Mouse (Mus musculus) retina, adult 2 months (tissue): ENCODE measurements around the gene Coa6.
A peak's percentile ranks its signal among the peaks of the same experiment; 100 is the strongest.

Experiments
- DNase-seq: peaks from one replicate; pipeline ENCODE4 v3.0.0-alpha.2; 2012; ENCODE audit warnings: low read depth, low spot score

Coa6 gene

GRCm38 (mm10) chr8:126464071-126464470 lies 41.8 kb downstream of the Coa6 start:
- DNase-seq, result no peak

GRCm38 (mm10) chr8:126473802-126474298 lies 51.5 kb downstream of the Coa6 start:
- DNase-seq, result peak; percentile 9

GRCm38 (mm10) chr8:126474299-126475187 lies 52.2 kb downstream of the Coa6 start, which contains the start of gene Tarbp1:
Gene Tarbp1, minus strand, starts transcription at chr8:126475065.
- DNase-seq, result peak; percentile 75
